8 mouse cellular contexts compared by ENCODE assay signal in the genomic region with DNA sequence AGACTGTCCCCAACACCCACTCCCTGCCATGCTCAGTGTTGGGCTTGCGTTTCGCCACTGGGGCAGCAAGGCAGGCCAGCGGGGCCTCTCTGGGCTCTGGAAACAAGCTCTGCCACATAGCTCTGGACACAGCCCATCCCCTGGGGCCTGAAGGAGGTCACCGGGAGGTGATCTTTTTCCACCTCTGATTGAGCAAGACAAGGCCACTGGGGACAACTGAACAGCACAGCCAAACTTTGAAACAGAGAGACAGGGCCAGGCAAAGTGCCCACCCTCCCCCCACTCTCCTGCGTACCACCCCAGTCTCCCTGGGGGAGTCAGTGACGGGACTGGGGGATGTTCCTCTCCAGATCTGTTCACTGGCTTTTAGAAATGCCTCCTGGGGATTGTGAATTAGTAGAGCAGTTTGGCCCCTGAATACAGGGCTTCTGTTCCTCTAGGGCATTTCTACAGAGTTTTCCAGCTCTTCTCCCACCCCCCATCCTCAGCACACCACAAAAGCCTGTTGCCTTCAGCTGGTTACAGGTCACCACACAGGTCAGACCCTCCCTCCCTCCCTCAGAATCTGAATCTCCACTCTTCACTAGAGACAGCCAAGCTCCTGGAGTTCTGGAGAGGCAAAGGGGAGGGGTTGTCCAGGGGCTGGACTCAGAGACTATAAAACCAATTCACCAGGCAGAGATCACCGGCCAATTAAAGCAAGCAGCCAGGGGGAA. TPM values are rescaled to one million over a fixed set of nuclear protein-coding genes. Genes with fewer than 3 reads are reported as not detected.
DNase-seq lines count a peak whose midpoint lies in the region; ATAC-seq and TF ChIP-seq lines count a peak whose summit lies in the region.

No protein-coding gene starts in this region.

- no peak overlapping the region for H3K4me3 ChIP-seq in midbrain, embryonic 11.5 days (ENCODE audit: low read depth, low read length)
- H3K4me3 ChIP-seq in midbrain, postnatal 0 days (ENCODE audit: low read depth, low read length), result no peak overlapping the region
- peak overlapping the region; percentile 25 for H3K4me3 ChIP-seq in heart, embryonic 10.5 days
- no peak overlapping the region for H3K4me3 ChIP-seq in lung, embryonic 14.5 days (ENCODE audit: low read depth, low read length)

- peak; percentile 93 for DNase-seq in midbrain, embryonic 11.5 days (ENCODE audit: low spot score, missing footprints)
- no peak for DNase-seq in midbrain, postnatal 0 days (ENCODE audit: low spot score)
- no peak for DNase-seq in heart, embryonic 10.5 days (ENCODE audit: low spot score)
- DNase-seq in kidney, adult 8-10 months, result peak; percentile 80 to 88
- peak; percentile 68 for DNase-seq in lung, embryonic 14.5 days
- peak; percentile 49 for DNase-seq in urinary bladder, adult 2 months (ENCODE audit: low spot score)
- DNase-seq in c-Kit-positive CD71-positive TER-119-positive erythroid progenitor cells, embryonic 14.5 days (ENCODE audit: low spot score), result no peak
- no peak for DNase-seq in right cerebral cortex, postnatal 4 days

- H3K36me3 ChIP-seq in midbrain, embryonic 11.5 days (ENCODE audit: control insufficient read depth, insufficient read depth, low read length), result no peaks in the 10 kb centered on the region
- no peaks in the 10 kb centered on the region for H3K36me3 ChIP-seq in midbrain, postnatal 0 days (ENCODE audit: insufficient read depth, low read length)
- H3K36me3 ChIP-seq in heart, embryonic 10.5 days, result peaks cover 11% of the 10 kb centered on the region; the same call in 1 of the 2 replicates
- 0 out of 2 replicates have a peak, but pooled peaks cover 13% of the 10 kb centered on the region for H3K36me3 ChIP-seq in lung, embryonic 14.5 days (ENCODE audit: insufficient read depth)

- peak; percentile 65 for ATAC-seq in midbrain, embryonic 11.5 days (ENCODE audit: low FRiP score)
- no peak for ATAC-seq in midbrain, postnatal 0 days (ENCODE audit: low FRiP score)
- peak; percentile 41 for ATAC-seq in lung, embryonic 14.5 days (ENCODE audit: insufficient read depth)

- no peaks in the 10 kb centered on the region for H3K9me3 ChIP-seq in midbrain, embryonic 11.5 days (ENCODE audit: control insufficient read depth, low read length)
- no peaks in the 10 kb centered on the region for H3K9me3 ChIP-seq in midbrain, postnatal 0 days (ENCODE audit: low read length)
- no peaks in the 10 kb centered on the region for H3K9me3 ChIP-seq in heart, embryonic 10.5 days
- no peaks in the 10 kb centered on the region for H3K9me3 ChIP-seq in lung, embryonic 14.5 days (ENCODE audit: low read depth, low read length)

- WGBS in midbrain, embryonic 11.5 days, result 0% methylated on average over 7 of the region's 7 CpGs
- 23% methylated on average over 7 of the region's 7 CpGs for WGBS in midbrain, postnatal 0 days
- 11% methylated on average over 7 of the region's 7 CpGs for WGBS in heart, embryonic 10.5 days
- WGBS in lung, embryonic 14.5 days, result 15% methylated on average over 7 of the region's 7 CpGs

- H3K9ac ChIP-seq in midbrain, embryonic 11.5 days (ENCODE audit: low read length), result peak overlapping the region; percentile 28; the same call in 1 of the 2 replicates
- no peak overlapping the region for H3K9ac ChIP-seq in midbrain, postnatal 0 days (replicated peaks; ENCODE audit: low read length, poor library complexity, severe bottlenecking)
- H3K9ac ChIP-seq in lung, embryonic 14.5 days, result peak overlapping the region; percentile 29

- H3K4me1 ChIP-seq in midbrain, embryonic 11.5 days (ENCODE audit: control insufficient read depth, insufficient read depth, low read length), result peaks cover 50% of the 10 kb centered on the region
- no peaks in the 10 kb centered on the region for H3K4me1 ChIP-seq in midbrain, postnatal 0 days (ENCODE audit: insufficient read depth, low read length)
- peaks cover 62% of the 10 kb centered on the region for H3K4me1 ChIP-seq in heart, embryonic 10.5 days
- peaks cover 36% of the 10 kb centered on the region for H3K4me1 ChIP-seq in lung, embryonic 14.5 days (ENCODE audit: insufficient read depth)

- H3K27ac ChIP-seq in midbrain, embryonic 11.5 days (ENCODE audit: low read depth, low read length), result peak overlapping the region; percentile 74
- no peak overlapping the region for H3K27ac ChIP-seq in midbrain, postnatal 0 days (ENCODE audit: low read depth, low read length)
- H3K27ac ChIP-seq in heart, embryonic 10.5 days, result peak overlapping the region; percentile 92
- peak overlapping the region; percentile 69 for H3K27ac ChIP-seq in lung, embryonic 14.5 days (ENCODE audit: low read depth)

- no peak for TF ChIP-seq CTCF in midbrain, postnatal 0 days (IDR thresholded peaks at IDR 0.05)
- no peak for TF ChIP-seq CTCF in lung, embryonic 14.5 days (IDR thresholded peaks at IDR 0.05; ENCODE audit: low read depth)

- H3K4me2 ChIP-seq in midbrain, embryonic 11.5 days, result peak overlapping the region; percentile 6; the same call in 1 of the 2 replicates
- H3K4me2 ChIP-seq in midbrain, postnatal 0 days (ENCODE audit: low read depth, low read length, poor library complexity, severe bottlenecking), result no peak overlapping the region
- no peak overlapping the region; the same call in 1 of the 2 replicates for H3K4me2 ChIP-seq in lung, embryonic 14.5 days

- H3K27me3 ChIP-seq in midbrain, embryonic 11.5 days (ENCODE audit: control insufficient read depth, insufficient read depth, low read length), result no peaks in the 10 kb centered on the region
- no peaks in the 10 kb centered on the region for H3K27me3 ChIP-seq in midbrain, postnatal 0 days (ENCODE audit: insufficient read depth, low read length)
- H3K27me3 ChIP-seq in heart, embryonic 10.5 days (ENCODE audit: insufficient read depth, poor library complexity, severe bottlenecking), result no peaks in the 10 kb centered on the region
- no peaks in the 10 kb centered on the region for H3K27me3 ChIP-seq in lung, embryonic 14.5 days (ENCODE audit: insufficient read depth, low read length)

RNA-seq across cellular contexts. Expression of gene Bmf, which starts 19.9 kb away (rescaled TPM):
- polyA plus RNA-seq in midbrain, embryonic 11.5 days (2014; fragmentation: Nextera tagmentation; extraction: Ambion mirVana), result 1.8 and 2.8 TPM in 2 replicates
- 6.8 and 9.8 TPM in 2 replicates for total RNA-seq in midbrain, postnatal 0 days (2014; rRNA removed)
- 0.99 and 1.1 TPM in 2 replicates for polyA plus RNA-seq in midbrain, postnatal 0 days (2015; fragmentation: Nextera tagmentation; extraction: Ambion mirVana)
- 2.5 and 3.7 TPM in 2 replicates for polyA plus RNA-seq in heart, embryonic 10.5 days (2016; fragmentation: Nextera tagmentation; extraction: Ambion mirVana)
- polyA plus RNA-seq in lung, embryonic 14.5 days (2014; fragmentation: Nextera tagmentation; extraction: Ambion mirVana), result 5.0 and 7.1 TPM in 2 replicates
- polyA plus RNA-seq in urinary bladder, adult 2 months (2012; rRNA removed), result 11.7 and 14.1 TPM in 2 replicates

RNA-seq across cellular contexts. Expression of gene Srp14, which starts 50.1 kb away (rescaled TPM):
- 281 and 293 TPM in 2 replicates for polyA plus RNA-seq in midbrain, embryonic 11.5 days (2014; fragmentation: Nextera tagmentation; extraction: Ambion mirVana)
- 161 and 181 TPM in 2 replicates for total RNA-seq in midbrain, postnatal 0 days (2014; rRNA removed)
- 331 and 352 TPM in 2 replicates for polyA plus RNA-seq in midbrain, postnatal 0 days (2015; fragmentation: Nextera tagmentation; extraction: Ambion mirVana)
- 209 and 232 TPM in 2 replicates for polyA plus RNA-seq in heart, embryonic 10.5 days (2016; fragmentation: Nextera tagmentation; extraction: Ambion mirVana)
- 214 and 218 TPM in 2 replicates for polyA plus RNA-seq in lung, embryonic 14.5 days (2014; fragmentation: Nextera tagmentation; extraction: Ambion mirVana)
- polyA plus RNA-seq in urinary bladder, adult 2 months (2012; rRNA removed), result 203 and 232 TPM in 2 replicates

Comparison
In these comparisons a context has a peak if more than half of its experiments do, and no peak if none do; other contexts are left out.
1. DNase-seq: peak in midbrain, embryonic 11.5 days (single experiment), kidney, adult 8-10 months (2 of 2), lung, embryonic 14.5 days (single experiment) and urinary bladder, adult 2 months (single experiment); none in midbrain, postnatal 0 days (single experiment), heart, embryonic 10.5 days (single experiment), c-Kit-positive CD71-positive TER-119-positive erythroid progenitor cells, embryonic 14.5 days (single experiment) and right cerebral cortex, postnatal 4 days (single experiment).